Mouse (Mus musculus) cerebellum, adult 8-10 months (tissue): ENCODE measurements around the gene Magea8.
"Not testable (repeated sequence)": the region's sequence is repeated elsewhere in the genome, so short reads cannot be mapped to it uniquely, and the experiment has no call there.

Source experiments
- DNase-seq: peaks from one replicate; pipeline ENCODE4 v3.0.0; 2022

Magea8 gene

DNA sequence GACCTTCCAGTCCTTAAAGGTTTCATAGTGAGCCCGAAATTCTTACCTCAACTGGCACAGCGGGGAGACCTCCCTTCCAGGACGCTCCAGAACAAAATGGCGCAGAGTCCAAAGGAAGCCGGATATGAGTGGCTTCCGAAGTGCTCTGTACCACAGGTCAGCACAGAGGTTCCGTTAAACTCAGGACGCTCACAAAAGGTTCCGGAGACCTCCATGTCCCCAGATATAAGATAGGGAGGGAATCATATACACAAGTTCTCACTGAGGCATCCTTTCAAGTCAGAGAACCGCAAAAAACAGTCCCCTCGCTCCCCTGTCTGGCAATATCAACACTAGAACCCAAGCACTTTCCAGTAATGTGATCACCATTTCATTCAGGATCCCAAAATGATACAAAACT is at the start of gene Magea8:
TSS of gene Magea8 (minus strand) at position 101 of the 400 bp plus-strand sequence.
- not testable (repeated sequence) for DNase-seq

DNA sequence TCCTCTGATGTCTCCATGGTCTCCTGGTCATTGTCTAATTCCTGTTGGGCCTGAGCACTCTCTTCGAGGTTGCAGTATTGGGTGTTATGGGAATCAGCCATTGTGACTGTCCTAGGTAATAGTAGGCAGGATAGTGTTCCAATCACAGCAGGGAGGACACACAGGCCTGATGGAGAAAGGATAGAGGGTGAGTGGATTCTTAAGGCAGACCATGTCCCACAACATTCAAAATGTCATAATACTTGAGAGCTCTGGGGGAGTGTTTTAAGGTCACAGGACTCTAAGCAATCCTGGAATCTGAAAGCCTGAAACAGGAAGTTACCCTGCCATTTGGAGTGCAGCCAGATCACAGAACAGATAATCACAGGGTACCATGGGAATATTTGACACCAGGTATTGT is 46.2 kb downstream of the Magea8 start, which contains the start of gene Magea3:
TSS of gene Magea3 (minus strand) at position 101 of the 400 bp plus-strand sequence.
- DNase-seq: not testable (repeated sequence)

DNA sequence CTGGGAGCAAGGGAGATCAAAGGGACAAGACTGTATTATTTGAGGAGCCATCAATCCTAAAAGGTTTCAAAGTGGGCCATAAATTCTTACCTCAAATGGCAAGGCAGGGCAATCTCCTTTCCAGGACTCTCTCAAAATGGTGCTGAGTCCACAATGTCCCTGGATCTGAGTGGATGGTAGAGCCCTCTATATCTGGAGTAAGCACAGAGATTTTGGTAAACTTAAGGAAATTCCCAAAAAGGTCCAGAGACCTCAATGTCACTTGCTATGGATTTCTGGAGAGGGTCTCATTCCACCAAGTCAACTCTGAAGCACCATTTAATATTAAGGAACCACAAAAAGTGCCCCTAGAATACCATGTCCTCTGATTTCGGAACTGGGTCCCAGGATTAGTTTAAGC is 59.8 kb downstream of the Magea8 start, which contains the start of gene Magea6:
TSS of gene Magea6 (minus strand) at position 101 of the 400 bp plus-strand sequence.
- DNase-seq: not testable (repeated sequence)
